Mouse (Mus musculus) ES-E14 (cell line): ENCODE measurements around the gene Edrf1.

Source experiments
- CHD2 ChIP-seq: IDR thresholded peaks from 2 replicates; pipeline ENCODE4 v1.6.1; 2014; ENCODE audit warnings: mild to moderate bottlenecking, low read depth, low read length, inconsistent platforms
- HCFC1 ChIP-seq: IDR thresholded peaks from 2 replicates; pipeline ENCODE4 v1.6.1; 2012; ENCODE audit warnings: low read length, inconsistent platforms, borderline replicate concordance; ENCODE audit not compliant: insufficient read depth
- MAFK ChIP-seq: IDR thresholded peaks from 2 replicates; pipeline ENCODE4 v1.6.1; 2014; ENCODE audit warnings: mild to moderate bottlenecking, low read depth, low read length, inconsistent platforms; ENCODE audit not compliant: insufficient read depth
- ZC3H11A ChIP-seq: IDR thresholded peaks from 2 replicates; pipeline ENCODE4 v1.6.1; 2012; ENCODE audit warnings: low read depth, mild to moderate bottlenecking, inconsistent platforms, low read length, borderline replicate concordance
- ZNF384 ChIP-seq: IDR thresholded peaks from 2 replicates; pipeline ENCODE4 v1.6.1; 2012; ENCODE audit warnings: low read depth, low read length, inconsistent platforms

DNA sequence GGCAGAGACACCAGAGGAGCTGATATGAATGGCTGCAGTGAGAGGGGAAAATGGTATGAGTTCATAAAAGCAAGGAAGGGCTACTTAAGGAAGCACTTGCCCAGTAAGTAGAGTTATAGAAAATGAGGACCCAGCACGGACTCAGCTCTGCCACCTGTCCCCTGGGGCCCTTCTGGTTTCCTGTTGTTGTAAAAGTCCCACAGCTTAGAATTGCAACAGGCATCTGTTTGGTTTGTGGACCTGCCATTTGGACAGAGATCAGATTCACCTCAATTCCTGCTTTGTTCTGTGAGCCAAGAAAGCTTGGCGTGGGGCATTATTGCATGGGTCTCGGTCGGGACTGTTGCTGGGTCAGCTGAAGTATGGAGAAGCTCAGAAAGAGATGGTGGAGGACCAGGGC lies 78.0 kb downstream of the Edrf1 start:
- no peak for TF ChIP-seq ZNF384
- TF ChIP-seq CHD2: no peak
- TF ChIP-seq ZC3H11A: no peak
- TF ChIP-seq HCFC1: no peak
- no peak for TF ChIP-seq MAFK
